Mouse (Mus musculus): ENCODE measurements at regions not wholly inside any gene's neighbourhood (a gene's known extent, or its start where the extent isn't known, plus 50 kb on each side); places are given as distances from the start of the nearest gene placed in this dataset.

- ATAC-seq (ENCODE audit: low TSS enrichment) = no peak
Measured at GRCm38 (mm10) chr12:12819746-12820145, 122.0 kb downstream of the Mycn start.

GRCm38 (mm10) chr12:12814693-12815092, 127.0 kb downstream of the Mycn start:
- no peak for ATAC-seq (ENCODE audit: low TSS enrichment)

GRCm38 (mm10) chr12:12812873-12813272, 128.8 kb downstream of the Mycn start:
- ATAC-seq (ENCODE audit: low TSS enrichment) = no peak

- ATAC-seq (ENCODE audit: low TSS enrichment) = no peak; the same call in 1 of the 2 replicates
Measured at GRCm38 (mm10) chr12:12810943-12811342, 130.8 kb downstream of the Mycn start.

GRCm38 (mm10) chr12:12810159-12810885, 131.4 kb downstream of the Mycn start:
- ATAC-seq (ENCODE audit: low TSS enrichment) = peak; percentile 66

- ATAC-seq (ENCODE audit: low TSS enrichment) = peak; percentile 86
Measured at GRCm38 (mm10) chr12:12808120-12808519, 133.6 kb downstream of the Mycn start.

- ATAC-seq (ENCODE audit: low TSS enrichment) = no peak
Measured at GRCm38 (mm10) chr12:12803602-12804001, 138.1 kb downstream of the Mycn start.

- no peak for ATAC-seq (ENCODE audit: low TSS enrichment)
Measured at GRCm38 (mm10) chr12:12802396-12802795, 139.3 kb downstream of the Mycn start.

- no peak for ATAC-seq (ENCODE audit: low TSS enrichment)
Measured at GRCm38 (mm10) chr12:12801700-12802099, 140.0 kb downstream of the Mycn start.

- no peak for ATAC-seq (ENCODE audit: low TSS enrichment)
Measured at GRCm38 (mm10) chr12:12800120-12800519, 141.6 kb downstream of the Mycn start.

GRCm38 (mm10) chr12:12789052-12789451, 152.7 kb downstream of the Mycn start:
- ATAC-seq (ENCODE audit: low TSS enrichment) = no peak

- ATAC-seq (ENCODE audit: low TSS enrichment) = no peak
Measured at GRCm38 (mm10) chr12:12788263-12788852, 153.4 kb downstream of the Mycn start.

- no peak for ATAC-seq (ENCODE audit: low TSS enrichment)
Measured at GRCm38 (mm10) chr12:12787608-12788262, 154.0 kb downstream of the Mycn start.

- ATAC-seq (ENCODE audit: low TSS enrichment) = no peak
Measured at GRCm38 (mm10) chr12:12787161-12787560, 154.6 kb downstream of the Mycn start.

GRCm38 (mm10) chr12:12783699-12784605, 157.8 kb downstream of the Mycn start:
- ATAC-seq (ENCODE audit: low TSS enrichment) = peak; percentile 77; the same call in 1 of the 2 replicates

- no peak for ATAC-seq (ENCODE audit: low TSS enrichment)
Measured at GRCm38 (mm10) chr12:12781526-12781925, 160.2 kb downstream of the Mycn start.

- ATAC-seq (ENCODE audit: low TSS enrichment) = no peak
Measured at GRCm38 (mm10) chr12:12778563-12779256, 163.0 kb downstream of the Mycn start.

- no peak for ATAC-seq (ENCODE audit: low TSS enrichment)
Measured at GRCm38 (mm10) chr12:12777422-12777821, 164.3 kb downstream of the Mycn start.

GRCm38 (mm10) chr12:12776783-12777182, 164.9 kb downstream of the Mycn start:
- ATAC-seq (ENCODE audit: low TSS enrichment) = no peak

GRCm38 (mm10) chr12:12770970-12771369, 170.7 kb downstream of the Mycn start:
- ATAC-seq (ENCODE audit: low TSS enrichment) = no peak
